Mouse (Mus musculus) cerebellum, adult 18-20 months (tissue): ENCODE data around the gene Olfr373.
"Not testable (repeated sequence)": the region's sequence is repeated elsewhere in the genome, so short reads cannot be mapped to it uniquely, and the experiment has no call there.

Experiments
- DNase-seq, 2 experiments: peaks; one replicate each; pipeline ENCODE4 v3.0.0; 2021

Gene Olfr373

DNA sequence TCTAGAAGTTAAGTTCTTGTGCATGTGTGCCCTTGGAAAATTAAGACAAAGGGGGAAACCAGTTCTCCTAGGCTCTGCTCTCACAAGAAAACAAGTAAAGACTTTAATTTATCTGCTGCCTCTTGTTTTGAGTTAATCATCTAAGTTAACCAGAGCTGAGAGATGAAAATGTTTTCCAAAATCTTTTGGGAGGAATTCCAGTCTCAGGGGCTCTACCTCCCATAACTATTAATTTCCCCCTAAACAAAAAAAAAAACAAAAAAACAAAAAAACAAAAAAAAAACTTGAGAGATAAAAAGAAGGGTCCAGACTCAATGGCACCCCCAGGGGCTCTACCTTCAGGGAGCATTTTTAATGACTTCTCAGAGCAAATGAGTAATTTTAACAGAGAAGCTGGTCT lies at the start of gene Olfr373:
TSS of gene Olfr373 (plus strand) at position 301 of the 400 bp plus-strand sequence.
- not testable (repeated sequence) for DNase-seq

DNA sequence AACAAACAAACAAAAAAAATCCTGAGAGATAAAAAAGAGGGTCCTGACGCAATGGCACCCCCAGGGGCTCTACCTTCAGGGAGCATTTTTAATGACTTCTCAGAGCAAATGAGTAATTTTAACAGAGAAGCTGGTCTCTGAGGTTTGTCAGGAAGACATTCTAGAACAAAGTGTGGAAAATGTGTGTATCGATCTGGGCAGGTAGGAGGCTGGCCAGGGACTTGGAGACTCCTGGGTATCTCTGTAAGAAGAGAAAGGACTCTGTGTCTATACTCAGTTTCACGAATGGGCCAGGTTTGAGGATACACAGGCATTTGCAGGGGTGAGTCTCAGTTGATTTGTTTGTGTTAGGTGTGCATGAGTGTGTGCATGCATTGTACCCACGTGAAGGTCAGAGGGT lies 42.1 kb upstream of the Olfr373 start, which contains the start of gene Olfr372:
TSS of gene Olfr372 (plus strand) at position 301 of the 400 bp plus-strand sequence.
- not testable (repeated sequence) for DNase-seq

DNA sequence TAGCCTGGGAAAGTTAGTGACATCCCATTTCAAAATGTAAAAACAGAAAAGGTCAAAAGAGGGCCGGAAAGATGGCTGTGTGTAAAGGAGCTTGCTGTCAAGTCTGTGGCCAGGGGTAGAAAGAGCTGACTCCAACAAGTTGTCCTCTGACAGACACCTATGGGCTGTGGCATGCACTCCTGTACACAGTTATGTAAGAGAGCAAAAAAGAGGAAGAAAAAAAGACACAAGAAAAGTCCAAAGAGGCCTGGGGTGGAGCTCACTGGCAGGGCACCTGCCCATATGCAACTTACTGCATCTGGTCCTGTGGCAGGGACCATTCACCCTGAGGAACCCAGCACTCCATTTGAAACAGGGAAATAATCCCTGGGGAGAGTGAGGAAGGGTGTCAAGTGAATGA lies 40.5 kb upstream of the Olfr373 start:
- DNase-seq: no peak

DNA sequence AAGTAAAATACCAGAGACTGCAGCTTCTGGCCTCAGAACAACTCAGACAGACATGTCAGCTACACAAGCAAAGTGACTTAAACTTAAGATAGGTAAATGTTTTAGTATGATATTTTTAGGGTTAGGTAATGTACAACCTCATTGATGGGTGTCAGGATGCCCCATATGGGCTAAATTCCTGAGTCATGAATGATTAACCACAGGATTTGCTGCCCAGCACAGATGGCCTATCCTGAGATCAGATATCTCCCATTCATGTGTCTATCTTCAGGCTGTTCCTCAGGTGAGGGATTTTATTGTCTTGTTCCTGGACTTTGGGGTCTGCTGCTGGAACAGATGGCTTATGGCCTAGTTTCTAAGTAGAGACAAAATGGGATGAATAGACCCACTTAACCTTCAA lies 28.3 kb upstream of the Olfr373 start:
- not testable (repeated sequence) for DNase-seq

DNA sequence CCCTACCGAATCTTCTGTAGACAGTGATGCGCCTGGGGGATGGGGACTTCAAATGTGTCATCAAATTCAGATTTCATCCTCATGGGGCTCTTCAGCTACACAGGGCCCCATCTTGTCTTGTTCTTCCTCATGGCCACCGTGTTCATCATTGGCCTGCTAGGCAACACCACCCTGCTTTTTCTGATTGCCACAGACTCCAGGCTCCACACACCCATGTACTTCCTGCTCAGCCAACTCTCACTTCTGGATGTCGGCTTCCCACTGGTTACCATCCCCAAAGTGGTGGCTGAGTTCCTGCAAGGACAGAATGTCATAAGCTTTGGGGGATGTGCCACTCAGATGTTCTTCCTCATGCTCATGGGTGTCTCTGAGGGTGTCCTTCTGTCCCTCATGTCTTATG lies 25.3 kb upstream of the Olfr373 start:
- DNase-seq: not testable (repeated sequence)

DNA sequence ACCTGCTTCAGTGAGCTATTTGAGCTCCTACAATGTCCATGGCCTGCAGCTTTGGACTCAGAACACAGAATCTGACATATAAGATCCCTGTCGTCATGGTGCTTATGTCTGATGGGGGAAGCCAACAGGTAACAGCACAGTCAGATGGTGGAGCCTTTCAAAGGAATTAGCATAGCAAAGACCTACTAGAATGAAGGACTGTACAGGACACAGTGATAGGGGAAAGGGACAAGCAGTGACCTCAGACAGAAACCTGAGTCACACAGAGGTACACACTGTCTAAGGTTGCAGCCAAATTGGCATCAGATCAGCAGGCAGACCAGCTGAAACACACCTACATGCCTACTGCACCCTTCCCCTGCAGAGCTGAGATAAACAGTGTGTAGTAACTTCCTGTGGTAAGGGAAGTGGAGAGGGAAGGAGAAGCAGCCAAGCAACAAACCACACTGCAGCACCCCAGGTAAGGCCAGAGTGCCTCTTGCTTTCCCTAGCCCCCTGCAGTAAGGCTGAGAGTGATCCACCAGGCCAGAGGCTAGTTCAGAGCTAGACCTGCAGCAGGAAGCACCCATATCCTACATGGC lies 16.1 kb upstream of the Olfr373 start:
- not testable (repeated sequence) for DNase-seq

DNA sequence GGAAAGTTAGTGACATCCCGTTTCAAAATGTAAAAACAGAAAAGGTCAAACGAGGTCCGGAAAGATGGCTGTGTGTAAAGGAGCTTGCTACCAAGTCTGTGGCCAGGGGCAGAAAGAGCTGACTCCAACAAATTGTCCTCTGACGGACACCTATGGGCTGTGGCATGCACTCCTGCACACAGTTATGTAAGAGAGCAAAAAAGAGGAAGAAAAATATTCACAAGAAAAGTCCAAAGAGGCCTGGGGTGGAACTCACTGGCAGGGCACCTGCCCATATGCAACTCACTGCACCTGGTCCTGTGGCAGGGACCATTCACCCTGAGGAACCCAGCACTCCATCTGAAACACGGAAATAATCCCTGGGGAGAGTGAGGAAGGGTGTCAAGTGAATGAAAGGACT lies 1.8 kb downstream of the Olfr373 start:
- DNase-seq: no peak

DNA sequence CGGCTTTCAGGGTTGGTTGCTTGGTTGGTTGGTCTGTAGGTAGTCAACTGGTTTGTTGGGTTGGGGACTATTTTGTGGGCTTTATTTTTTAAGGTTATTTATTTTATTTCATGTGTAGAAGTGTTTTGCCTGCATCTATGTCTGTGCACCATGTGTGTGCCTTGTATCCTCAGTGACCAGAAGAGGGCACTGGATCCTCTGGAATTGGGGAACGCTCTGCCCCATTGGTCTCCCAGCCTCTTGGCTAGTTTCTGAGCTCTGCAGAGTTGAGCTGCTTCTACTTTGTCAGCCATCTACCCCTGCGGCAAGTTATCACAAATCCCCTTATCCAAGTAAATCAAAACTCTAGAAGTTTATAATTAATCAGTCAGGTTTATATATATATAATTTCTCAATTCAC lies 4.6 kb downstream of the Olfr373 start:
- not testable (repeated sequence) for DNase-seq

DNA sequence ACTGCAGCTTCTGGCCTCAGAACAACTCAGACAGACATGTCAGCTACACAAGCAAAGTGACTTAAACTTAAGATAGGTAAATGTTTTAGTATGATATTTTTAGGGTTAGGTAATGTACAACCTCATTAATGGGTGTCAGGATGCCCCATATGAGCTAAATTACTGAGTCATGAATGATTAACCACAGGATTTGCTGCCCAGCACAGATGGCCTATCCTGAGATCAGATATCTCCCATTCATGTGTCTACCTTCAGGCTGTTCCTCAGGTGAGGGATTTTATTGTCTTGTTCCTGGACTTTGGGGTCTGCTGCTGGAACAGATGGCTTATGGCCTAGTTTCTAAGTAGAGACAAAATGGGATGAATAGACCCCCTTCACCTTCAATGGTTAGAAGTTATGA lies 13.7 kb downstream of the Olfr373 start:
- DNase-seq: not testable (repeated sequence)

DNA sequence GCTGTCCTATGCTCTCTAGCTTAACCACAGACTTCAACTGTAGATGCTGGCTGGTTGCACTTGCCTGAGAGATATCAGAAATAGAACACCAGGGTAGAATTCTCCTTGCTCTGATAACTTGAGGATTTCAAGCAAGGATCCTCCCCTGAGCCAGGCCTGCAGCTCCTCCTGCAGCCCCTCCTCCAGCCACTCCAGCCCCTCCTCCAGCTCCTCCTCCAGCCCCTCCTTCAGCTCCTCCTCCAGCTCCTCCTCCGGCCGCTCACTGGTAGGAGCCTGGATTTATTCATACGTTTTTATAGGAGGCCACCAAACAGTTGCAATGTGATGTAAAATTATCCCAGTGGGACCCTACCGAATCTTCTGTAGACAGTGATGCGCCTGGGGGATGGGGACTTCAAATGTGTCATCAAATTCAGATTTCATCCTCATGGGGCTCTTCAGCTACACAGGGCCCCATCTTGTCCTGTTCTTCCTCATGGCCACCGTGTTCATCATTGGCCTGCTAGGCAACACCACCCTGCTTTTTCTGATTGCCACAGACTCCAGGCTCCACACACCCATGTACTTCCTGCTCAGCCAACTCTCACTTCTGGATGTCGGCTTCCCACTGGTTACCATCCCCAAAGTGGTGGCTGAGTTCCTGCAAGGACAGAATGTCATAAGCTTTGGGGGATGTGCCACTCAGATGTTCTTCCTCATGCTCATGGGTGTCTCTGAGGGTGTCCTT lies 16.6 kb downstream of the Olfr373 start:
- peak; percentile 10 to 31 for DNase-seq

DNA sequence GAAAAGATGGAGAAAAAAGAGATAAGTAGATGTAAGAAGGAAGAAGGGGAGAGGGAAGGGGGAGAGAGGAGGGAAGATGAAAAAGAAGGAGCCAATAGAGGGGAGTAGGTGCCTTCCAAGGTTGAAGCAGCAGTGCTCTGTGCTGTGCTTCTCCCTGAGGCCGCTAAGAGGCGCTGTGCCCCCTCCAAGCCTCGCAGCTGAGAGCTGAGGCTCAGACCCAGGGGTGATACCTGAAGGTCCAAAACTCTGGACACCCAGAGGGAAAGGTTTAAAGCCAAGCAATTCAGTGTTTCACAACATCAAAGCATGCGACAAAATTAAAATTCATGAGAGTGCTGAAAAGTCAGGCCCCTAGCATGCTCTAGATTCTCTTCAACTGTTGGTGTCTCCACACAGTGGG lies 22.2 kb downstream of the Olfr373 start:
- DNase-seq: no peak

DNA sequence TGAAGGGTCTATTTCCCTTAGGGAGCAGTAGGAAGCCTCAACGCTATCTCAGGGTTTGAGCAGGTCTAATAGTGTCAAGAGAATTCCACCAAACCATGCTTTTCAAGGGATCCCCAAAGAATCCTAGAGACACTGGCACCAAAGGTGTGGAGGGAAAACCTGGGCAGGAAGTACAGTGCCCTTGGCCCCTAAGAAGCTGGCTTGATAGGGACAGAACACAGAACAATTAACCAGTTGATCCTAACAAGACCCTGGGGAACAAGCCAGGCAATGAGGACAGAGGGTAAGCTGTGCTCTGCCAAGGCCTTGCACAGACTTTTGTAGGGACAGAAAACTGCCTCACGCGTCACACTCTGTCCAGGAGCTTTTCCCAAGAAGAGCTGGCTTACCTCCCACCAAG lies 23.8 kb downstream of the Olfr373 start, which contains the start of gene Olfr374:
TSS of gene Olfr374 (plus strand) at position 301 of the 400 bp plus-strand sequence.
- DNase-seq: no peak

DNA sequence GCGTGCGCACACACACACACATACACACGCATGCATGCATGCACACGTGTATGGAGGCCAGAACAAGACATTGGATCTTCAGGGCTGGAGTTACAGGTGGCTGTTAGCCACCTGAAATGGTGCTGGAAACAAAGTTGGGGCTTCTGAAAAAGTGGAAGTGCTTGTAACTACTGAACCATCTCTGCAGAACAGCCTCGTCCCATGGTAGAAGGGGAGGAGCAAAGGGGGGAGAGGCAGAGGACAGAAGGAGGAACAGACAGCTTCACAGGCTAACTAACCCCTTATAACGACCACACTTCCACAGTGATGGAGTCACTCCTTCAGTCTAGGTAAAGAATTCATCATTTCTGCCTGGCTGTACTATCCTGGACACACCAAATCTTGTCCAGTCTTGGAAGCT lies 27.9 kb downstream of the Olfr373 start:
- no peak for DNase-seq

DNA sequence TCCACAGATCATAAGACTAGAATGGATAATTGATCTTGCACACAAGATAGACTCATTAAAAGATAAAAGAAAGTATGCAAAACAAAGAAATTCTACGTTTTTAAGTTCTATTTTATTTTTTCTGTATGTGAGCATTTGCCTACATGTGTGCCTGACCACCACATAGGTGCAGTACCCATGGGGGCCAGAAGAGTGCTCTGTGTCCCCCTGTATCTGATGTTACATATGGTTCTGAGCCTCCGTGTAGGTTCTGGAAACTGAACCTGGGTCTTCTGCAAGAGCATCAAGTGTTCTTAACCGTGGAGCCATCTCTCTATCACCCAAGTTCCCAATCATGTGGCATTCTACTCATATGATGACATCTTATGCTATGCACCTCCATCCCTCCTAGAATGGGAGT lies 29.5 kb downstream of the Olfr373 start:
- no peak for DNase-seq

DNA sequence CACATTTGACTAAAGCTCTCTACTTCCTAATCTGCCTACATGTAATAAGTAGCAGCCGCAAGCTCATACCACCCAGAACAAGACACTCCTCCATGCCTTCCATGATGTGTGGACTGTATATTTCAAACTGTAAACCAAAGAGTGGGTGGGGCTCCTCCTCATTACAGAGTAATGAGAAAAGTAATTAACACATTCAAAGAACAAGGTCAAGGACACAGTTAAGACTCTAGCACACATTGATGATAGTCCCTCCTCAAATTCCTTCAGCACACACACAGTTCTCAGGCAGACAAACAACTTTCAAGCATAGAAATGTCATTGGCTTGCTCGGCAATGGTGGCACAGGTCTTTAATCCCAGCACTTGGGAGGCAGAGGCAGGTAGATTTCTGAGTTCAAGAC lies 32.2 kb downstream of the Olfr373 start:
- DNase-seq: no peak

DNA sequence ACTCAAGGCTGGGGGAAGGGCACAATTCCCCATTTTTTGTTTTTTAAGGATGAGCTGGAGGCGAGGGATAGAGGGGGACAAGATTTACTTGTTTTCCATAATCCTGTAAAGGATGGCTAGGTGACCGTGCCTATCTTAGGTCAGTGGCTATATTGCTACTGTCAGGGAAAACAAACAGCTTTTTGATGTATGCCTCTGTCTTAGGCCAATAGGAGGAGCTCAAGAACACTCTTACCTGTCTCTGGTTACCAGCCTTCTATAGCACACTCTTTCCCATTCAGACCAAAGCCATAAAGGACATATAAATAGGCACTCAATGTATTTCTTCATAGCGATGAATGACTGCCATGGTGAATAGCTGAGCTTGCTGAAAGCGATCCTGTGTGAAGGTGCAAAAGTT lies 35.6 kb downstream of the Olfr373 start:
- no peak for DNase-seq

DNA sequence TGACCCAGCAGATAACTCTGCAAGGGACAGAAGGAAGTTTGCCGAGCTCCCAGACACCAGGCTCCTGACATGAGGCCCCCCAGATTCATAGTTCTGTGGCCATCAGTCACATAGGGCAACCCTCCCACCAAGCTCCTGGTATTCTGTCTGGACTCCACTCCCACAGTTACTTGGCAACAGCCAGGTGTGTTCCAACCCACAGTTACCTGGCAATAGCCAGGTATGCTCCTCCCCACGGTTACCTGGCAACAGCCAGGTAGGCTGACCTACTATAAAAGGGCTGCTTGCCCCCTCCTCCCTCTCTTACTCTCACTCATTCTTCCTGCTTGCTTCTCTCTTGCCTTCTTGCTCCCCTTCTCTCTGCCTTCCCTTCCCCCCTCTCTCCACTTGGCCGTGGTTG lies 38.5 kb downstream of the Olfr373 start:
- DNase-seq: not testable (repeated sequence)

DNA sequence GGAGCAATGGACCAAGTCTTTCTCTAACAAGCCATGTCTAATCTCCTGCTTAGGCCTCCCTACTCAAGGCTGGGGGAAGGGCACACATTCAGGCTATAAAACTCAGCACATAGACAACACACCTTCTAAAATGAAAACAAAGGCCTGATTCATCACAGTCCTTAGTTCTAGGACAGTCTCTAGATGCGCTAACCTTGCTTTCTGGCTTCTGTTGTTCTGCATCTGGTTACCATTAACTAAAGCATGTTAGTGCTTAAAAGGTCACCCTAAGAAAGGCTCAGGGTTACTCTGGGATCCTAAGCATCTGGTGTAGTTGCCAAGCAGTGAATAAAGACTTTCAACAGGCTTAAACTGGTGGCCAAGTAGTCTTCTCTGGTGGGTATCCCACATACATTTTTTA lies 39.0 kb downstream of the Olfr373 start:
- no peak for DNase-seq

DNA sequence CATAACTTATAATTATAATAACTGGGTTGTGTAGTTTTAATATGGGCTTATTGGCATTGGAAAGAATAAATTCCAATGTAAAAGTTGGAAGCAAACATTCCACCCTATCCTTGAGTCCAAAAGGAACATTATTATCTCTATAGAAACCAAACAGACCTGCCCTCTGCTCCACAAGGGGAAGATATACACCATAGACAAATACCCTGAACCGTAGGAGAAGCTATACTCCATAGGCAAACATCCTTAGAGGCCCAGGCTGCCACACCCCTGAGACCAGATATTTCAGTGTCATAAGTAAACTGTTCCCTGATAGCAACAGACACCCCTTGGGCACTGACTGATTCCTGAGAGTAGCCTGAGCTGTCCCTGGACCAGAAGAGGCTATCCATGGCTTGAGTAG lies 44.9 kb downstream of the Olfr373 start:
- DNase-seq: no peak

DNA sequence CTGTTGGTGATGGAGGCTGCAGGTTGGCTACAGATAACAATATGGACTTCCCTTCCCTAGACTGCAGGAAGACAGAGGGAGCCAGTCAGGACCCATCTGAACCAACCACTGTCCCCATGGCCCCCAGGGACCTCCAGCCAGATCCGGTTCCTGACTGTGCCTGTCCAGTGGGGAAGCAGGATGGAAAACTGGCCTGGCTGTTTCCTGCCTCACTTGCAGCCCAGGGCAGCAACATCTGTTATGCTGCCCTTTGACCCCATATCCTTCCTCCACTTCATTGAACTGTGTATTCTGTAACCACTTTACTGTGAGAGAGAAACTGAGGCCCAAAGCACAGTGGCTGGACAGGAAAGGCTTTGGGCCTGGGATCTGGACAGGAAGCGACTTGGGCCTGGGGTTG lies 48.3 kb downstream of the Olfr373 start:
- DNase-seq: no peak

DNA sequence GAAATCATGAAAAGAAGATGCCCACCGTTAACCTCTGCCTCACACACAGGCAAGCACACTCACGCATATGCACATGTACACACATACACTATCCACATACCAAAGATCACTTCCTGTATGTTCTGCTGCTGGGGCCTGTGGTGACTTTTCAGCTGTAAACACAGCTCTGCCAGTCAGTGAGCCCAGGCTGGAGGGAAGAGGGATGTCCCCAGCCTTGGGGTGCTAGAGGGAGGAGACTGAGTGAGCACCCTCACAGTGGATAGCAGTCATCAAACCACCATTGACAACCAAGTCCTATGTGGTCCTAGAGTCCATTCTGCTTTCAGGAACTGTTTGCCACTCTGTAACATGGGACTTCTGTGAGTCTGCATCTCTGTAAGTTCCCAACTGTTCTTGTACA lies 48.9 kb downstream of the Olfr373 start:
- DNase-seq: no peak

DNA sequence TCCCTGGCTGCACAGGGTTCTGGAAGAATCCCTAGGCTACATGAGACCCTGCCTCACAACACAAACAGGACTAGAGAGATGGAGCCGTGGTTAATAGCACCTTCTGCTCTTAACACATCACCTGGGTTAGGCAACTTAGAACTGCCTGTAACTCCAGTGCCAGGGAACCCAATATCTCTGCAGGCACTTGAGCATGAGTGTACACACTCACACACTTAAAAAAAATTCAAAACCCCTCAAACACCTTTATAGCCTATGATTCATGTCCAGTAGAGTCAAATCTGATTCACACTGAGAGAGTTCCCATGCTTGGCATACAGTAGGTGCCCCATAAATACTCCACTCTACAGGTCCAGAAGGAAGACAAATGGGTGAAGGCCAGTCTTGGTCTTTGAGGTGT lies 49.4 kb downstream of the Olfr373 start:
- no peak for DNase-seq

DNA sequence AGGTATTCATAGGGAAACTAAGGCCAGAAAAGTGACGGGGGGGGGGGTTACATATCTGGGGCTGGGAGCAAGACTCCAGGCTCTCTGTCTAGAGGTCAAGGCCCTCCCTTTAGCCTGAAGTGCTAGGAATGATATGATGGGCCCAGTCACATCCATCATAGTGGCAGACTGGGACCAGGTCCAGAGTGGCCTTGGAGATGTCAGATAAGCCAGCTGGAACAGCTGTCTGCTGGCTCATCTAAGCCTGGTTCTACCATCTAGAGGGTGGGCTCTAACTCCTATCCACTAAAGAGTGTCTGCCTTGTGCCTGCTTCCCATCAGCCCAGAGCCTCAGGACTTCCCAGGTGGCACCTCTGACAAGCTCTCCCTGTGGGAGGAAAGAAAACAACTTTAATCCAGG lies 49.9 kb downstream of the Olfr373 start:
- DNase-seq: no peak

DNA sequence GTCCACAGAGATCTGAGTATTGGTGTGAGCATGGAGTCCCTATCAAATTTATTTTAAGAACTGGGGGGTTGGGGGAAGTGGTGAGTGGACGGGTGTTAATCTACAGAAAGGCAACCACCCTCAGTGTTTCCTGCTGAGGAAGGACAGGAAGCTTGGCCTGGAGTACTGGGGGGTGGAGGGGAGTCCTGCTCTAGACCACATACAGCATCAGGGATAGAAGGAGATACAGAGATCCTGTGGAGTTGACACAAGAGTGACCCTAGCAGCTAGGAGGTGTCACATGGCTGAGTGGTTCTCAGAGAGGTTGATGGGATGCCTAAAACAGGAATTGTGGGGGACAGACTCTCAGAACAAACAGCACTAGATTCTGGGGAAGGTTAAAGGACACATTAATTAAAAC lies 50.5 kb downstream of the Olfr373 start:
- no peak for DNase-seq
